Mouse (Mus musculus): ENCODE data around the gene Mlx. TPM values are rescaled to one million over a fixed set of nuclear protein-coding genes. Genes with fewer than 3 reads are reported as not detected.

The Mlx gene
- polyA plus RNA-seq, 1 experiment from 2014 or later = 26.7 TPM

- peak overlapping the region; percentile 100 for H3K27ac ChIP-seq (replicated peaks)
- 16% methylated on average over 18 of the region's 18 CpGs for WGBS (ENCODE audit: insufficient replicate concordance)
- peak overlapping the region; percentile 73 for H3K4me2 ChIP-seq
- H3K9me3 ChIP-seq (replicated peaks) = no peaks in the 10 kb centered on the region
- H3K27me3 ChIP-seq = peaks cover 35% of the 10 kb centered on the region
- peaks cover 72% of the 10 kb centered on the region for H3K4me1 ChIP-seq (replicated peaks)
- H3K4me3 ChIP-seq (replicated peaks) = peak overlapping the region; percentile 46
- ATAC-seq (ENCODE audit: insufficient read depth) = no peak
- peak overlapping the region; percentile 45 for H3K9ac ChIP-seq
- peaks cover 24% of the 10 kb centered on the region for H3K36me3 ChIP-seq (replicated peaks)
Measured at GRCm38 (mm10) chr11:101066549-101067412, 20.3 kb upstream of the Mlx start.

- ATAC-seq (ENCODE audit: insufficient read depth) = peak; percentile 82
- Histone ChIP-seq H3K9ac (peak within 1 kb of the TSS; percentile 65), H3K4me2 (peak within 1 kb of the TSS; percentile 94), H3K27me3 (peaks cover 58% of the 10 kb centered on the region), H3K36me3 (replicated peaks) (peaks cover 1% of the 10 kb centered on the region; the same call in 1 of the 2 replicates), H3K4me1 (replicated peaks) (peaks cover 44% of the 10 kb centered on the region), H3K4me3 (replicated peaks) (peak within 1 kb of the TSS; percentile 78), H3K9me3 (replicated peaks) (no peaks in the 10 kb centered on the region), H3K27ac (replicated peaks) (0 out of 2 replicates have a peak within 1 kb of the TSS, but pooled peaks have one; percentile 30)
- WGBS (ENCODE audit: insufficient replicate concordance) = 2% methylated on average over 35 of the region's 35 CpGs
Measured at GRCm38 (mm10) chr11:101069391-101070188, 17.5 kb upstream of the Mlx start, which contains the start of gene Naglu. Gene Naglu (plus strand): TSS chr11:101070012.

DNA sequence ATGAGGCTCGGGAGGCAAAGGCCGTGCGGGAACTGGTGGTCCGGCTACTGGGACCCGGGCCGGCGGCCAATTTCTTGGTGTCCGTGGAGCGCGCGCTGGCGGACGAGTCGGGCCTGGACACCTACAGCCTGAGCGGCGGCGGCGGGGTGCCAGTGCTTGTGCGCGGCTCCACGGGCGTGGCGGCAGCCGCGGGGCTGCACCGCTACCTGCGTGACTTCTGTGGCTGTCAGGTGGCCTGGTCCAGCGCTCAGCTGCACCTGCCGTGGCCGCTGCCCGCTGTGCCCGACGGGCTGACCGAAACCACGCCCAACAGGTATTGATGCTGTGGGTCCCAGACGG lies 16.9 kb upstream of the Mlx start:
- H3K36me3 ChIP-seq (replicated peaks) = no peaks in the 10 kb centered on the region; the same call in 1 of the 2 replicates
- H3K9me3 ChIP-seq (replicated peaks) = no peaks in the 10 kb centered on the region
- peak overlapping the region; percentile 65 for H3K9ac ChIP-seq
- peak overlapping the region; percentile 78 for H3K4me3 ChIP-seq (replicated peaks)
- peak; percentile 63 for ATAC-seq (ENCODE audit: insufficient read depth)
- under 1% methylated on average over 36 of the region's 36 CpGs for WGBS (ENCODE audit: insufficient replicate concordance)
- H3K4me2 ChIP-seq = peak overlapping the region; percentile 94
- peaks cover 38% of the 10 kb centered on the region for H3K4me1 ChIP-seq (replicated peaks)
- peaks cover 63% of the 10 kb centered on the region for H3K27me3 ChIP-seq
- 0 out of 2 replicates have a peak overlapping the region, but pooled peaks have one; percentile 30 for H3K27ac ChIP-seq (replicated peaks)

DNA sequence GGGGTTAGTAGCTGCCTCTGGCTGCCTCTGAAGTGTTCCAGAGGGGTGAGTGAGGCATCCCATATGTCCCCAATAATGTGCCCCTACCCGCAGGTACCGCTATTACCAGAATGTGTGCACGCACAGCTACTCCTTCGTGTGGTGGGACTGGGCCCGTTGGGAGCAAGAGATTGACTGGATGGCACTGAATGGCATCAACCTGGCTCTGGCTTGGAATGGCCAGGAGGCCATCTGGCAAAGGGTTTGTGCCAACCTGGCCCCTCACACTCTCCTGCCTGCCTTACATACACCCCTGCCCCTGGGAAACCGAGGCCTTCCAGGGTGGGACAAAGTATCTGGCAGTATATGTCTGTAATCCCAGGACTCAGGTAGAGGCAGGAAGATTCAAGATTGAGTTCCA lies 16.1 kb upstream of the Mlx start:
- Histone ChIP-seq H3K4me3 (replicated peaks) (peak overlapping the region; percentile 78; the same call in 1 of the 2 replicates), H3K27me3 (peaks cover 66% of the 10 kb centered on the region), H3K9ac (no peak overlapping the region), H3K4me1 (replicated peaks) (peaks cover 30% of the 10 kb centered on the region), H3K4me2 (peak overlapping the region; percentile 94), H3K36me3 (replicated peaks) (no peaks in the 10 kb centered on the region), H3K9me3 (replicated peaks) (no peaks in the 10 kb centered on the region), H3K27ac (replicated peaks) (no peak overlapping the region)
- ATAC-seq (ENCODE audit: insufficient read depth) = no peak
- WGBS (ENCODE audit: insufficient replicate concordance) = 61% methylated on average over 6 of the region's 6 CpGs

DNA sequence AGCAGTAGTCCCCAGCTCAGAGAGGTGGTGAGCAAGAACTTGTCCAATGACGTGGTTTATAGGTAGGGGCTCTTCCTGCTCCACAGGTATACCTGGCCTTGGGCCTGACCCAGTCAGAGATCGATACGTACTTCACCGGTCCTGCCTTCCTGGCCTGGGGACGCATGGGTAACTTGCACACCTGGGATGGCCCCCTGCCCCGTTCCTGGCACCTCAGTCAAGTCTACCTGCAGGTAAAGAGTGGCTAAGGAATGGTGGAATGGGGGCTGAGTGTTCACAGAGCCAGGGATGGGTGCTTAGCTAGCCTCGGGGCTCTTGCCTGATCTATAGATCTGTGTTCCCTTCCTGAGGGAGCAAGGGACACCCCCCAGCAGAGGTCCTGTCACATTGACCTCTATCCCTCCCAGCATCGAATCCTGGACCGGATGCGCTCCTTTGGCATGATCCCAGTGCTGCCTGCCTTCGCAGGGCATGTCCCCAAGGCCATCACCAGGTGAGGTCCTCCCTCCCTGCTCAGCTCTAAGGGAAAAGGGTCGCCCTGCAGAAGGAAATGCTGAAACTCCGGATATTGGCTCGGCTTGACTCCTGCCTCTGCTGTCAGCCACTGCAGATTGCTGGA lies 15.2 kb upstream of the Mlx start:
- Histone ChIP-seq H3K27me3 (peaks cover 75% of the 10 kb centered on the region), H3K9ac (no peak overlapping the region), H3K27ac (replicated peaks) (no peak overlapping the region), H3K4me3 (replicated peaks) (no peak overlapping the region), H3K36me3 (replicated peaks) (no peaks in the 10 kb centered on the region), H3K9me3 (replicated peaks) (no peaks in the 10 kb centered on the region), H3K4me1 (replicated peaks) (peaks cover 21% of the 10 kb centered on the region), H3K4me2 (no peak overlapping the region)
- no peak for ATAC-seq (ENCODE audit: insufficient read depth)
- 70% methylated on average over 14 of the region's 14 CpGs for WGBS (ENCODE audit: insufficient replicate concordance)

GRCm38 (mm10) chr11:101078121-101078520 lies 9.0 kb upstream of the Mlx start, which contains the start of gene Hsd17b1:
Gene Hsd17b1 (plus strand): TSS chr11:101078411.
- Histone ChIP-seq H3K27me3 (peaks cover 79% of the 10 kb centered on the region), H3K9me3 (replicated peaks) (no peaks in the 10 kb centered on the region), H3K36me3 (replicated peaks) (no peaks in the 10 kb centered on the region), H3K27ac (replicated peaks) (no peak within 1 kb of the TSS), H3K9ac (no peak within 1 kb of the TSS), H3K4me1 (replicated peaks) (peaks cover 30% of the 10 kb centered on the region), H3K4me3 (replicated peaks) (no peak within 1 kb of the TSS), H3K4me2 (no peak within 1 kb of the TSS)
- 64% methylated on average over 9 of the region's 9 CpGs for WGBS (ENCODE audit: insufficient replicate concordance)
- ATAC-seq (ENCODE audit: insufficient read depth) = no peak

GRCm38 (mm10) chr11:101079746-101080145 lies 7.3 kb upstream of the Mlx start:
- 2% methylated on average over 27 of the region's 27 CpGs for WGBS (ENCODE audit: insufficient replicate concordance)
- peak overlapping the region; percentile 41 for H3K4me2 ChIP-seq
- peaks cover under 1% of the 10 kb centered on the region; the same call in 1 of the 2 replicates for H3K36me3 ChIP-seq (replicated peaks)
- no peak for ATAC-seq (ENCODE audit: insufficient read depth)
- H3K4me3 ChIP-seq (replicated peaks) = peak overlapping the region; percentile 23
- peaks cover 46% of the 10 kb centered on the region for H3K4me1 ChIP-seq (replicated peaks)
- H3K27me3 ChIP-seq = peaks cover 67% of the 10 kb centered on the region
- no peak overlapping the region for H3K9ac ChIP-seq
- no peak overlapping the region for H3K27ac ChIP-seq (replicated peaks)
- H3K9me3 ChIP-seq (replicated peaks) = no peaks in the 10 kb centered on the region

GRCm38 (mm10) chr11:101080421-101080820 lies 6.7 kb upstream of the Mlx start:
- Histone ChIP-seq H3K36me3 (replicated peaks) (peaks cover 4% of the 10 kb centered on the region; the same call in 1 of the 2 replicates), H3K27me3 (peaks cover 63% of the 10 kb centered on the region), H3K4me1 (replicated peaks) (peaks cover 48% of the 10 kb centered on the region)

DNA sequence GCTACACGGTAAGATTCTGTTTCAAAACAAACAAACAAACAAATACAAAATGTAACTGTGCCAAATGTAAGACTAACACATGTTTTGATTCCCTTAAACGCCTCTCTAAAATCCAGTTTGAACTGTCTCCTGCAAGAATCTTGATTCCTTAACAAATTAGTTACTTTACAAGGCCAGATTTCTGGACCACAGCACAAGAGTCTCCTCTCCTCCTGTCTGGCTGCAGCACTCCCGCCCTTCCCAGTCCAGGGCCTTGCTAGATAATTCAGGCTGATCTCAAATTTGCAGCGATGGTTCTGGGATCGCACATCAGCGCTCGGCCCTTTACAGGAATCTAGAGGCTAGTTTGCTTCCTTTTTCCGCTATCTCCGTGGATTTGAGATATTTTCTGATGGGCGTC lies 5.4 kb upstream of the Mlx start:
- Histone ChIP-seq H3K36me3 (replicated peaks) (peaks cover 13% of the 10 kb centered on the region; the same call in 1 of the 2 replicates), H3K9ac (peak overlapping the region; percentile 39; the same call in 1 of the 2 replicates), H3K27me3 (peaks cover 53% of the 10 kb centered on the region), H3K4me2 (peak overlapping the region; percentile 98), H3K4me1 (replicated peaks) (peaks cover 61% of the 10 kb centered on the region), H3K9me3 (replicated peaks) (no peaks in the 10 kb centered on the region), H3K4me3 (replicated peaks) (peak overlapping the region; percentile 79), H3K27ac (replicated peaks) (peak overlapping the region; percentile 89)
- 7% methylated on average over 10 of the region's 10 CpGs for WGBS (ENCODE audit: insufficient replicate concordance)
- no peak for ATAC-seq (ENCODE audit: insufficient read depth)

More at GRCm38 (mm10) chr11:101080421-101080820, 6.7 kb upstream of the Mlx start:
- no peak overlapping the region for H3K9ac ChIP-seq
- H3K27ac ChIP-seq (replicated peaks) = no peak overlapping the region
- H3K4me2 ChIP-seq = no peak overlapping the region
- 0 out of 2 replicates have a peak overlapping the region, but pooled peaks have one; percentile 23 for H3K4me3 ChIP-seq (replicated peaks)
- 67% methylated on average over 5 of the region's 5 CpGs for WGBS (ENCODE audit: insufficient replicate concordance)
- no peak for ATAC-seq (ENCODE audit: insufficient read depth)
- H3K9me3 ChIP-seq (replicated peaks) = no peaks in the 10 kb centered on the region

DNA sequence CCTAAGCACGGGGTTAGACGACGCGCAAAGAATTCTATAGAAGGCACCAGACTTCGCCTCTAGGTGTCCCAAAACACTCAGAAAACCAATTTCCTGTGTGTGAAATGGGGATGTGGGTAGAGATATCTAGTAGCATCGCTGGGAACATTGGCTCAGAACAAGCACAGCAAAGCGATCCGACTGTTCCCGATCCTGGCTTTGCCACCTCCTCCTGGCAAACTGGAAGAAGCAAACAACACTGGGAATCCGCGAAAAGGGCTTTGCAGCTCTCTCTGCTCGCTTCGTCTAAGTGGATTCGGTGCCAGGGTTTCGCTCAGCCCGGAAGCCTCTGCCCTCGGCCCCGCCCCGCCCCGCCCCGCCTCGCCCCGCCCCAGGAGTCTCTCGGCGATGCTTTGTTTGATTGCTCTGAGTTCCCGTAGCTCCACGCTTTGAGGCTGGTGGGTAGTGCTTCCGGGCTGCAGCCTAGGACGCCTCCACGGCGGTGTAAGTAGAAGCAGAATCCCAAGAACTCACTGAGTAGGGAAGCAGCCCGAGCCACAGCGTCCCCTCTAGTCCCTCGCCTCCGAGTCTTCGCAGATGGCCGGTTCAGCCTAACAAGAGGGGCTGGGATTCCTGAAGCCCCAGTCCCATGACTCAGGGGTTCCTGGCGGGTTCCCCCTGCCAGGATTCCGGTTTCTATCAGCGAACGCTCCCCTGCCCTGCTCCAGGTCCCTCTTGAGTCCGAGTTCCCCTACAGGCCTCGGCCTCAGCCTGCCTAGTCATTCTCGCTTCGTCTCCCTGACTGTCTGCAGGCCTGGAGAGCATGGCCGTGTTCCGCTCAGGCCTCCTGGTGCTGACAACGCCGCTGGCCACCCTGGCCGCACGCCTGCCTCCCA lies 4.6 kb upstream of the Mlx start, which contains the start of gene Coasy:
Gene Coasy (plus strand): TSS at position 358 of the 875 bp plus-strand sequence.
- Histone ChIP-seq H3K36me3 (replicated peaks) (peaks cover 13% of the 10 kb centered on the region; the same call in 1 of the 2 replicates), H3K4me3 (replicated peaks) (peak within 1 kb of the TSS; percentile 79), H3K27ac (replicated peaks) (peak within 1 kb of the TSS; percentile 89), H3K4me2 (peak within 1 kb of the TSS; percentile 98), H3K27me3 (peaks cover 46% of the 10 kb centered on the region), H3K9ac (peak within 1 kb of the TSS; percentile 88), H3K4me1 (replicated peaks) (peaks cover 65% of the 10 kb centered on the region), H3K9me3 (replicated peaks) (no peaks in the 10 kb centered on the region)
- peak; percentile 82 for ATAC-seq (ENCODE audit: insufficient read depth)
- WGBS (ENCODE audit: insufficient replicate concordance) = under 1% methylated on average over 51 of the region's 51 CpGs

All from liver, embryonic 15.5 days (tissue).